Mouse (Mus musculus) hindbrain, embryonic 15.5 days (tissue): ENCODE measurements around the gene Ccdc171. TPM values are rescaled to one million over a fixed set of nuclear protein-coding genes. Genes with fewer than 3 reads are reported as not detected.
"Not testable (repeated sequence)": the region's sequence is repeated elsewhere in the genome, so short reads cannot be mapped to it uniquely, and the experiment has no call there.

ENCODE experiments used
- ATAC-seq: fragments of 200-750 bp; cut with Nextera tagmentation; 2 replicates; pipeline ENCODE4 v1.8.0; 2017; ENCODE audit warnings: low read depth, moderate number of reproducible peaks, moderate TSS enrichment; ENCODE audit not compliant: low FRiP score
- H3K27ac ChIP-seq: fragments of 300-500 bp; sonication (generic); replicated peaks from 2 replicates; pipeline ENCODE4 v1.5.1; 2015; ENCODE audit warnings: mild to moderate bottlenecking, inconsistent platforms
- H3K27me3 ChIP-seq: fragments of 300-500 bp; sonication (generic); 2 replicates; pipeline ENCODE4 v1.6.1; 2015; ENCODE audit warnings: control low read depth, inconsistent platforms
- H3K36me3 ChIP-seq: fragments of 300-500 bp; sonication (generic); 2 replicates; pipeline ENCODE4 v1.6.1; 2015; ENCODE audit warnings: control low read depth, inconsistent platforms
- H3K4me1 ChIP-seq: fragments of 300-500 bp; sonication (generic); replicated peaks from 2 replicates; pipeline ENCODE4 v1.6.1; 2015; ENCODE audit warnings: control low read depth, inconsistent platforms
- H3K4me2 ChIP-seq: fragments of 300-500 bp; sonication (generic); 2 replicates; pipeline ENCODE4 v1.6.1; 2015; ENCODE audit warnings: moderate library complexity, mild to moderate bottlenecking, inconsistent platforms
- H3K4me3 ChIP-seq: fragments of 300-500 bp; sonication (generic); 2 replicates; pipeline ENCODE4 v1.5.1; 2015; ENCODE audit warnings: mild to moderate bottlenecking, inconsistent platforms
- H3K9ac ChIP-seq: fragments of 300-500 bp; sonication (generic); 2 replicates; pipeline ENCODE4 v1.6.1; 2015; ENCODE audit warnings: inconsistent platforms
- H3K9me3 ChIP-seq: fragments of 300-500 bp; sonication (generic); 2 replicates; pipeline ENCODE4 v1.6.1; 2016; ENCODE audit warnings: control low read depth, inconsistent platforms
- WGBS: fragments of 180-500 bp; shearing (Covaris S2); methylation state at CpG from one replicate; pipeline ENCODE4 v1.1.7; 2015; 5-methylcytosine and 5-hydroxymethylcytosine counted together
- polyA plus RNA-seq: library from polyadenylated mRNA; unstranded; fragments of >200 nt; fragmentation: Nextera tagmentation; extraction: Ambion mirVana; gene quantifications from 2 replicates; pipeline ENCODE4 v1.2.1, GENCODE M21; 2015

Gene Ccdc171
- polyA plus RNA-seq, 1 experiment from 2014 or later = 4.0 TPM

- 87% methylated on average over 4 of the region's 4 CpGs for WGBS
- H3K27me3 ChIP-seq = no peaks in the 10 kb centered on the region
- no peak for ATAC-seq
These were observed 137.0 kb downstream of the Ccdc171 start for GRCm38 (mm10) chr4:83662301-83662700.

GRCm38 (mm10) chr4:83669552-83669951, 144.2 kb downstream of the Ccdc171 start:
- ATAC-seq = no peak
- no peaks in the 10 kb centered on the region for H3K27me3 ChIP-seq
- H3K36me3 ChIP-seq = no peaks in the 10 kb centered on the region
- no peak overlapping the region for H3K4me3 ChIP-seq
- no peaks in the 10 kb centered on the region for H3K4me1 ChIP-seq
- H3K4me2 ChIP-seq = no peak overlapping the region
- H3K9me3 ChIP-seq = peaks cover 4% of the 10 kb centered on the region
- no peak overlapping the region for H3K9ac ChIP-seq
- H3K27ac ChIP-seq = no peak overlapping the region
- 75% methylated on average over 2 of the region's 2 CpGs for WGBS

More at GRCm38 (mm10) chr4:83662301-83662700, 137.0 kb downstream of the Ccdc171 start:
- peaks cover 4% of the 10 kb centered on the region for H3K9me3 ChIP-seq
- no peaks in the 10 kb centered on the region for H3K4me1 ChIP-seq
- no peaks in the 10 kb centered on the region for H3K36me3 ChIP-seq
- no peak overlapping the region for H3K27ac ChIP-seq
- no peak overlapping the region for H3K4me2 ChIP-seq
- H3K4me3 ChIP-seq = no peak overlapping the region
- no peak overlapping the region for H3K9ac ChIP-seq

DNA sequence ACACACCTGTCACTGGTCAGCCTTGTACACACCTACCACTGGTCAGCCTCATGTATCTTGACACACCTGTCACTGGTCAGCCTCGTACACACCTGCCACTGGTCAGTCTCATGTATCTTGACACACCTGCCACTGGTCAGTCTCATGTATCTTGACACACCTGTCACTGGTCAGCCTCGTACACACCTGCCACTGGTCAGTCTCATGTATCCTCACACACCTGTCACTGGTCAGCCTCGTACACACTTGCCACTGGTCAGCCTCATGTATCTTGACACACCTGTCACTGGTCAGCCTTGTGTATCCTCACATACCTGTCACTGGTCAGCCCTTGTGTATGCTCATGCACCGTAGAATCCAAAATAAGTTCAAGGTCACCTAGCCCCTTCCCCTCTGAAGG, 150.0 kb downstream of the Ccdc171 start:
- H3K9me3 ChIP-seq, H3K4me3 ChIP-seq, H3K4me1 ChIP-seq, ATAC-seq, H3K9ac ChIP-seq, H3K4me2 ChIP-seq, H3K36me3 ChIP-seq, H3K27ac ChIP-seq, H3K27me3 ChIP-seq: not testable (repeated sequence)
- WGBS = 92% methylated on average over 4 of the region's 4 CpGs

- Histone ChIP-seq H3K4me1 (no peaks in the 10 kb centered on the region), H3K27me3 (no peaks in the 10 kb centered on the region), H3K27ac (no peak overlapping the region), H3K36me3 (no peaks in the 10 kb centered on the region), H3K9me3 (no peaks in the 10 kb centered on the region), H3K9ac (no peak overlapping the region), H3K4me3 (no peak overlapping the region), H3K4me2 (no peak overlapping the region)
- 91% methylated on average over 4 of the region's 4 CpGs for WGBS
- no peak for ATAC-seq
These were observed 151.1 kb downstream of the Ccdc171 start for GRCm38 (mm10) chr4:83676444-83676843.

DNA sequence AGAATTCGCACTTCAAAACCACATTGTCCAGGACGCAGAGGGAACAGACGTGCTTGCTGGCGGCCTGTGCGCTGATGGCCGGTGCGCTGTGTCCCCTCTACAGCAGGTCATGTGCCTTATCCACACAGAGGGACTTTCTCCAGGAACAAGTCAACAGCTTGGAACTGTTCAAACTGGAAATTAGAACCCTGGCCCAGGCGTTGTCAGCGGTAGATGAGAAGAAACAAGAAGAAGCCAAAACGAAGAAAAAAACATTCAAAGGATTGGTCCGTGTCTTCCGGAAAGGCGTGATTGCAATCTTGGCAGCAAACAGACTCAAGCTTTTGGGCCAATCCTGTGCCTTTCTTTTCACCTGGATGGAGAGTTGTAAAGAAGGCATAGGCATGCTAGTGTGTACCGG, 155.7 kb downstream of the Ccdc171 start:
- H3K4me1 ChIP-seq = no peaks in the 10 kb centered on the region
- no peak overlapping the region for H3K27ac ChIP-seq
- H3K36me3 ChIP-seq = no peaks in the 10 kb centered on the region
- H3K9ac ChIP-seq = no peak overlapping the region
- H3K4me2 ChIP-seq = no peak overlapping the region
- WGBS = 93% methylated on average over 14 of the region's 14 CpGs
- no peak for ATAC-seq
- no peaks in the 10 kb centered on the region for H3K9me3 ChIP-seq
- no peak overlapping the region for H3K4me3 ChIP-seq
- no peaks in the 10 kb centered on the region for H3K27me3 ChIP-seq

DNA sequence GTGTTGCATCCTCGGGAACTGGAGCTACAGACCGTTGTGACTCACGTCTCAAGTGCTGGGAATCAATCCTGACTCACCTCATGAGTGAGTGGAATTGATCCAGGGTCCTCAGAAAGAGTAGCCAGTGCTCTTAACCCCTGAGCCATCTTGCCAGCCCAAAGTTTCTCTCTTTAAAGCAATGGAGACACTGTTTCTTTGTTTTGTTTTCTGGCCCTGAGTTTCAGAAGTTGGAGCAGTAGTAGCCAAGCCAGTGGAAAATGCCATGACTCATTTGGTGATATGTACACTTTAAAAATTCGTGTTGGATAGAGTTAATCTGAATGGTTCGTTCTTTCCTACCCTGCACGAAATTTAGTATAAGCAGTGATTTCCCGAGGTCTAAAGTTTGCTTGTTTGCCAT, 157.5 kb downstream of the Ccdc171 start:
- WGBS = 91% methylated on average over 7 of the region's 7 CpGs
- Histone ChIP-seq H3K27me3 (no peaks in the 10 kb centered on the region), H3K36me3 (no peaks in the 10 kb centered on the region), H3K9me3 (no peaks in the 10 kb centered on the region), H3K4me1 (no peaks in the 10 kb centered on the region), H3K4me3 (no peak overlapping the region), H3K9ac (no peak overlapping the region), H3K4me2 (no peak overlapping the region), H3K27ac (no peak overlapping the region)
- ATAC-seq = no peak

GRCm38 (mm10) chr4:83700190-83700589, 174.8 kb downstream of the Ccdc171 start:
- WGBS = 78% methylated on average over 3 of the region's 3 CpGs

GRCm38 (mm10) chr4:83716996-83717395, 191.7 kb downstream of the Ccdc171 start:
- ATAC-seq = no peak
- no peak overlapping the region for H3K4me3 ChIP-seq
- H3K36me3 ChIP-seq = no peaks in the 10 kb centered on the region
- no peak overlapping the region for H3K4me2 ChIP-seq
- no peaks in the 10 kb centered on the region for H3K9me3 ChIP-seq
- H3K4me1 ChIP-seq = no peaks in the 10 kb centered on the region
- 79% methylated on average over 1 of the region's 1 CpGs for WGBS
- no peak overlapping the region for H3K9ac ChIP-seq
- no peaks in the 10 kb centered on the region for H3K27me3 ChIP-seq
- no peak overlapping the region for H3K27ac ChIP-seq

More at GRCm38 (mm10) chr4:83700190-83700589, 174.8 kb downstream of the Ccdc171 start:
- Histone ChIP-seq H3K9me3 (no peaks in the 10 kb centered on the region), H3K4me2 (no peak overlapping the region), H3K36me3 (no peaks in the 10 kb centered on the region), H3K9ac (no peak overlapping the region), H3K27ac (no peak overlapping the region), H3K27me3 (no peaks in the 10 kb centered on the region), H3K4me3 (no peak overlapping the region), H3K4me1 (no peaks in the 10 kb centered on the region)
- ATAC-seq = no peak

GRCm38 (mm10) chr4:83719816-83720215, 194.5 kb downstream of the Ccdc171 start:
- ATAC-seq = no peak
- no peaks in the 10 kb centered on the region for H3K27me3 ChIP-seq
- 38% methylated on average over 11 of the region's 11 CpGs for WGBS
- no peak overlapping the region for H3K9ac ChIP-seq
- no peak overlapping the region for H3K27ac ChIP-seq
- H3K4me1 ChIP-seq = no peaks in the 10 kb centered on the region
- no peak overlapping the region for H3K4me3 ChIP-seq
- H3K36me3 ChIP-seq = no peaks in the 10 kb centered on the region
- H3K9me3 ChIP-seq = no peaks in the 10 kb centered on the region
- no peak overlapping the region for H3K4me2 ChIP-seq

DNA sequence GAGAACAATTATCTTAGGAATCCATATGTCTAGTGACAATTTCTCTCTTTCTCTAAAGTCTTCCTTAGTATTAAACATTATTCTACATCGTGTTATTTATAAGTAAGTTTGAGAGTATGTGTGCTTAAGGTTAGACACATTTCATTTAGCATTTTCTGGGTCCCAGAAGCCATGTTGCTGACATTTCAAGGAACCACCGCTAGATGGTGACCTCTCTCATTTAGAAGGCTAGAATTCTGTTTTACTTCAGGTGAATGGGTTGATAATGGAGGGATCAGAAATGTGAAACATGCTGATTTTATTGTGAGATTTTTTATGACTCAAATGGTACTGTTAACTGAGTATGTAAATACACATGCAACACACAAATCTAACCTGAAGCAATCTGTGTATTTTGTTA, 199.8 kb downstream of the Ccdc171 start:
- no peak overlapping the region for H3K9ac ChIP-seq
- H3K27ac ChIP-seq = no peak overlapping the region
- no peak overlapping the region for H3K4me2 ChIP-seq
- H3K27me3 ChIP-seq = no peaks in the 10 kb centered on the region
- no peaks in the 10 kb centered on the region for H3K4me1 ChIP-seq
- no peak overlapping the region for H3K4me3 ChIP-seq
- 14% methylated on average over 2 of the region's 2 CpGs for WGBS
- no peaks in the 10 kb centered on the region for H3K9me3 ChIP-seq
- H3K36me3 ChIP-seq = no peaks in the 10 kb centered on the region
- no peak for ATAC-seq

DNA sequence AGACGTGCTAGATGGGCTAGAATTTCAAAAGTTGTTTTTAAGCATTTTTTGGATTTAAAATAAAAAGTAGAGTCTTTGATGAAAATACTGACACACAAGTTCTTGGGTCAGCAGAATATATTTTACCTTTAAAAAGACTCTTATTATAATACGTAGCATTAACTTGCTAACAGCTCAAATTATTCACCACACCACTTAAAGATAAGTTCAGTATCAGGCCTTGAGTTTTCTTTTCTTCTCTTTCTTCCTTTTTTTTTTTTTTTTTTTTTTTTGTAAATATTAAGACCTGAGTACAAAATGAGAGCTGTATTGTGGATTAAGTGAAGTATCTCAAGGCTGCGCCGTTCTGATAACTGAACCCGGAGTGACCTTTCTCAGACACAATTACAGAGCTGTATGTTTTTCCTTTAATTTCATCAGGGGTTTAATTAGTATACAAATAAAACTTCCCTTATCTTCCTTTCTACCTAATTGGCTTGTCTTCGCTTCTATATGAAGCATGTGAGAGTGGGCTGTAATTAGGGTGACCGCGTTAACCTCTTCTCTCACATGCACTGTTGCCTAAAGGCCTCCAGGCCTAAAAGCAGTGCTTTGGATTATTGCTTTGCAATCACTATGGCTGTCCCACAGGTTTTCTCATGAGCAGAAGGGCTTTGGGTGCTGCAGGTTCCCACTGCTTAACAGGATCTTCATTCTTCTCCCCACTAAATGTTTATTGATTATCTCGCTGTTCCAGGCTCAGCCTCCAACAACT, 214.0 kb downstream of the Ccdc171 start:
- H3K4me1 ChIP-seq = peaks cover 6% of the 10 kb centered on the region
- no peak overlapping the region for H3K27ac ChIP-seq
- no peak overlapping the region for H3K4me3 ChIP-seq
- H3K9ac ChIP-seq = no peak overlapping the region
- H3K27me3 ChIP-seq = no peaks in the 10 kb centered on the region
- H3K36me3 ChIP-seq = no peaks in the 10 kb centered on the region
- ATAC-seq = peak; percentile 30; the same call in 1 of the 2 replicates
- 75% methylated on average over 9 of the region's 9 CpGs for WGBS
- no peaks in the 10 kb centered on the region for H3K9me3 ChIP-seq
- H3K4me2 ChIP-seq = no peak overlapping the region

GRCm38 (mm10) chr4:83739891-83740277, 214.5 kb downstream of the Ccdc171 start:
- Histone ChIP-seq H3K4me1 (peaks cover 6% of the 10 kb centered on the region), H3K4me3 (no peak overlapping the region), H3K27ac (no peak overlapping the region), H3K4me2 (no peak overlapping the region), H3K27me3 (no peaks in the 10 kb centered on the region), H3K9ac (no peak overlapping the region), H3K36me3 (no peaks in the 10 kb centered on the region), H3K9me3 (no peaks in the 10 kb centered on the region)
- WGBS = 72% methylated on average over 4 of the region's 4 CpGs
- peak; percentile 30; the same call in 1 of the 2 replicates for ATAC-seq
